Mouse (Mus musculus) kidney, adult 2 months (tissue): ENCODE data around the gene Pde4c.

ENCODE experiments used
- CTCF ChIP-seq: fragments of 200-500 bp; conservative IDR thresholded peaks from 2 replicates; pipeline ENCODE4 v1.5.1; 2011; ENCODE audit warnings: low read depth, mild to moderate bottlenecking, control low read depth, low read length, moderate library complexity, mixed read lengths; ENCODE audit not compliant: insufficient read depth, insufficient read length
- POLR2A ChIP-seq: fragments of 200-500 bp; IDR thresholded peaks from one replicate; pipeline ENCODE4 v1.6.1; 2011; ENCODE audit warnings: low read depth, low read length, control low read depth

GRCm38 (mm10) chr8:70677451-70678080 is 46.0 kb upstream of the Pde4c start:
- no peak for TF ChIP-seq POLR2A
- TF ChIP-seq CTCF, result no peak
